Mouse (Mus musculus) E14TG2a.4 (cell line): ENCODE measurements around the gene Hdac11.

Source experiments
- CTCF ChIP-seq: conservative IDR thresholded peaks from 2 replicates; pipeline ENCODE4 v1.5.1; 2014; ENCODE audit warnings: low read length
- POU5F1 ChIP-seq: IDR thresholded peaks from 2 replicates; pipeline ENCODE4 v1.6.1; 2014; ENCODE audit warnings: low read length, borderline replicate concordance

DNA sequence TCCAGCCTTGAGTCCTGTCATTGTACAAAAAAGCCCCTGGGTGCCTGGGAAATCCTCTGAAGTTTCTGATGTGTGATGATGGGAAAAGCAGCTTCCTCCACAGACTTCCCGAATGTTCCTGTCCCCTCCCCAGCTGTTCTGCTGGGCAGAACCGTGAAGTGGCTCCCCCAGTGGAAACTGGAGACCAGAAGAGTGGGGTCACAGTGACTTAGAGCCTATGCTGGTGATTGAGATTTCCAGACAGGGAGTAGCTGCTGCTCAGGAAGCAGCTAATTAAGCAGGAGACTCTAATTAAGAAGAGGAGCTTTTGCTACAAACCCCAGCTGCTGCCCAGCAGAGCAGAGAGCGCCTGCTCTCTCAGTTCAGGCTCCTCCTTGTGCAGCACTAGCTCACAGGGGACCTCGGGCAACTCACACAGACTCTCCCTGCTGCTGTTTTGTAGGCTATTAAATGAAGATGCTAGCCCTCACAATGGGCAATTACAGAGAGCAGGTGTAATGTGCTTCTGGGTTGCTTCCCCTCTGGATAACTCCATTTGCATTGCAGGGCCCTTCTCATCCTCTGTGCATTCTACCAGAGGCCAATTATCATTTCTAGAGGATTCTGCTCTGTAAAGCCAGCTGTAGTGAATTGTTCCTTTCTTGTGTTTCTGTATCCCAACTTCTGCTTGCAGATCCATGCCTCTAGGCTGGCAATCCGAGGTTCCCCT is 9.9 kb upstream of the Hdac11 start:
- TF ChIP-seq CTCF: no peak
- no peak for TF ChIP-seq POU5F1
